Mouse (Mus musculus): ENCODE data around the gene Dnajb7. TPM values are rescaled to one million over a fixed set of nuclear protein-coding genes. Genes with fewer than 3 reads are reported as not detected.
"Not testable (repeated sequence)": the region's sequence is repeated elsewhere in the genome, so short reads cannot be mapped to it uniquely, and the experiment has no call there.

Gene Dnajb7
- not detected for total RNA-seq (2021)

DNA sequence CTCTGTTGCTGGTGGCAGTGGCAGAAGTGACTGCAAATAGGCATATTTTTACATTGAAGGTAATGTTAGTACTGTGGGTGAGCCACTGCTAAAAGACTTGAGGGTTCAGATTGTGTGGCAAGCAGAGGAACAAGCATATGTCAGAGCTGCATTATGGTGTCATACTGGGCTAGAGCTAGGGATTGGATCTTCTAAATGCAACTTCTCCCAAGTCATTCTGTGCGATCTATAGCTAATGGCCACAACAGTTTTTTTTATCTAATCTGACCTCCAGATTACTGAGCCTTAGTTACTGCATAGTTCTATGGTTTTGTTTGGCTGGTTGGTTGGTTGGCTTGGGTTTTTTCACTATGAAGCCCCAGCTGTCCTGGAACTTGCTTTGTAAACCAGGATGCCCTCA is at the start of gene Dnajb7:
Gene Dnajb7 (minus strand): TSS at position 101 of the 400 bp plus-strand sequence.
- intact Hi-C loops (cut with DNase I), result no loop called here
- DNase-seq (ENCODE audit: low spot score in 2 of 2), result no peak

DNA sequence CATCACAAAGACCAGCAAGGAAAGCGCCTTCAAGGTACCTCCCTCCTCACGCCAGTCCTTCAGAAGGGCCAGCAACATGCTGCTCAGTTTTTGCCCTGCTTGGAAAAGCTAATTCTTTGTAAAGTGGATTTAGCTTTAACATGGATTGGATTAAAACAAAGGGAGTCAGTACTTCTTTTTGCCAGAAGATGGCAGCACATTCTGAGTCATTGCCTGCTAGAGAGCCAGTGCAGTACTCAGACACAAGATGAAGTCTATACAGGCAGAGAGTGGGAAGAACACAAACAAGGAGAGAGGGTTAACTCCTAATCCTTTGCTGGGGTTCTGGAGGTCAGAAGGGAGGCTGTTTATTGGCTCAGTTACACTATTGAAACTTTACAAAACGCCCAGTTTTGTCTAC is 40.4 kb upstream of the Dnajb7 start:
- intact Hi-C loops (cut with DNase I), result no loop called here
- peak; percentile 73 to 85 for DNase-seq (ENCODE audit: low spot score in 2 of 2)

DNA sequence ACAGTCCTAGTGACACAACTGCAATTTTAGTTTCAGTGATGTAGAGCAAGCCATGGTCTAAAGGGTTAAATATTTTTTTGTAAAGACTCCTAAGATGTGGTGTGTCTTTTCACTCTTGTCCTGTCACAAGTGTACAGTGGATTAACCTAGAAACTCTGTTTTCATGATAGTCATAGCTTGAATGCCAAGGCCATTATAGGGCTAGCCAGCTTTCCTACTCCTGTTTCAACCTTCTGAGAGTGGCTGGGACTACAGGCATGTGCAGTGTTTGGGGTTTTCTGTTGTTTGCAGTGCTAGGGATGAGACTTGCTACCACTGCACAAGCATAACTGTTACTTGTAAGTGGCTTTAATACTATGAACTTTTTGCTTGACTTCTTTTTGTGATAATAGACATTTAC is 31.1 kb upstream of the Dnajb7 start:
- no peak for DNase-seq (ENCODE audit: low spot score in 2 of 2)
- intact Hi-C loops (cut with DNase I), result no loop called here

DNA sequence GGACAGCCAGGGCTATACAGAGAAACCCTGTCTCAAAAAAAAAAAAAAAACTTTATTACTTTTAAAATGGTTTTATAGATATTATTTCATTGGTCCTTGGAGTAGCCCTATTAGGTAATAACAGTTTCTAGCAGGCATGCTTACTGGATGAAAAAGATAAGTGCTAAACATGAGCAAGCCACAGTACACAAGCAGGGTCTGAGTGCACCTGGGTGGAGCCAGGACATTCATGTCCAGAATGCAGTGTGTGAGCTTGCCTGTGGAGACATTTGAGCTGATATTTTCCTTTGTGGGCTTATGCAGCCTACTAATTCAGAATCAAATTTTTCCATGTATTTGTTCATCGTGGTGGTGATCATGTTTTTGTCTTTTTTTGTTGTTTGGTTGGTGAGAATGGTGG is 30.2 kb upstream of the Dnajb7 start:
- intact Hi-C loops (cut with DNase I), result no loop called here
- DNase-seq (ENCODE audit: low spot score in 2 of 2), result no peak

DNA sequence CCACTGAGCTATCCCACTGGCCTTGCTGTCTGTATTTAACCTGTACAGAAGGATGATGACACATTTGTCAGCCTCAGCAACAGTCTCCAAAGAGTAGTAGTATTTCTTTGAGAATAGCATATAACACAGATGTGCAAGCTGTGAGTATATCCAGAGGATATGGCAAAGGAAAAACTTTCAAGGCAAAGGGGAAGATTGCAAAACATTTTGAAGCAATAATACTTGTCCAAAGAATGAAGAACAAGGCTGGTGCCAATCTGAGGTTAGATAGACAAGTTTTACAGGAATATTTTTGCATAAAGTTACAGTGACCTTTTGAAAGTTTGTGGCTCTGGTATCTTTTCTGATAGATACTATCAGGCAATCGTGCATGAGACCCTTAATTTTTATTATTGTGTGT is 23.1 kb upstream of the Dnajb7 start:
- no peak for DNase-seq (ENCODE audit: low spot score in 2 of 2)
- intact Hi-C loops (cut with DNase I), result no loop called here

DNA sequence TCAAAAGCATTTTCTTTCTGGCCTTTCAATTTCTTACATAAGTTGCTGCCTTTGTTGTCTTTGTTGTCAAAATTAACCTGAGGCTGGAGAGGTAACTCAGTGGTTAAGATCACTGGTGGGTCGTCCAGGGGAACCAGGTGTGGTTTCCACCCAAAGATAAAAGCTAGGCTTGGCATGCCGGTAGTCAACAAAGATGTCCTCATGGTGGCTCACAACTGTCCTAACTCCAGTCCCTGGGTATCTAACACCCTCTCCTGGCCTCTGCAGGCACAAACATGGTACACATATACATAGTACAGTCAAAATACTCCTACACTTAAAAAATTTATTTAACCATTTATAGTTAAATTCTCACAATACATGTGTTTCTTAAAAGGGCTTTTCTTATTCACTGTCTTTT is 19.8 kb upstream of the Dnajb7 start:
- DNase-seq (ENCODE audit: low spot score in 2 of 2), result no peak

DNA sequence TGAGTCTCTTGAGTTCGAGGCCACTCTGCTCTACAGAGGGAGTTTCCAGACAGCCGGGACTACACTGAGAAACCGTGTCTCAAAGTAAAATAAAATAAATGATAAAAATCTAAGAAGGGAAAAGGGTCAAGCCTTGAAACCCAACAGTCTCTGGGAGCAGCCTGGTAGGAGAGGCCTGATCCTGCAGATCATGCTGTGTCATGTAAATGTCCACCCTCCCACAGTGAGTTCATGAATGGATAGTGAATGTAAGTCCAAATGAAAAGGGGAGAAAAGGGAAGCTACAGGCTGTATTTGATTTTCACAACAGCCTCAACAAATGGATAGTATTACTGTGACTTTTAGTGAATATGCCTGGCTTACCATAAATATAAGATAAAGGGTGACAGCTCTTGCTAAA is 17.2 kb upstream of the Dnajb7 start:
- intact Hi-C loops (cut with DNase I), result no loop called here

More for the DNA sequence above, 19.8 kb upstream of the Dnajb7 start:
- intact Hi-C loops (cut with DNase I), result no loop called here

DNA sequence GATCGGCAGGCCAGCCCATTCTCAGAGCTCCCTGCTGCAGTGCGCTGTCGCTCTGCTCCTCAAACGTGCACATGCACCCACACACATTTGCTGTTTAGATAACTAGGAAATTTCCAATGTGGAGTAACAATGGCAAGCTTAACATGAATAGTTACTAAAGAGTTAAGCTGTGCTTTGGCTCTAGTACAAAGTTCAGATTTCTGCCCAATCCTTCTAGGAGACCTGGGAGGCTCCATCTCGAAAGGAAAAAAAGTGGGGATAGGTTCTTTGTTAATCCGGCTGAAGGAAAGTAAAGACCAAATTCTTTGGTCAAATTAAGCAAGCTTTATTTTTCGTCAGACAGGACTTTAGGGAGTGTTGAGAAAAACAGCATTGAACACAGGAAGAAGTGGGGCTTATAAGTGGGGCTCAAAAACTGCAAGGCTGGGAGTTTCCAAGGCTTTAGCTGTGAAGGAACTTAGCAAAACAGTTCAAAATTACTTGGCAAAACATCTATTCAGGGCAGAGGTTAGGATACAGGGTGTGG is 14.1 kb upstream of the Dnajb7 start:
- intact Hi-C loops (cut with DNase I), result no loop called here
- peak in 1 of 2 experiments; percentile 10 for DNase-seq (ENCODE audit: low spot score in 2 of 2)

More for the DNA sequence above, 17.2 kb upstream of the Dnajb7 start:
- DNase-seq (ENCODE audit: low spot score in 2 of 2), result no peak

DNA sequence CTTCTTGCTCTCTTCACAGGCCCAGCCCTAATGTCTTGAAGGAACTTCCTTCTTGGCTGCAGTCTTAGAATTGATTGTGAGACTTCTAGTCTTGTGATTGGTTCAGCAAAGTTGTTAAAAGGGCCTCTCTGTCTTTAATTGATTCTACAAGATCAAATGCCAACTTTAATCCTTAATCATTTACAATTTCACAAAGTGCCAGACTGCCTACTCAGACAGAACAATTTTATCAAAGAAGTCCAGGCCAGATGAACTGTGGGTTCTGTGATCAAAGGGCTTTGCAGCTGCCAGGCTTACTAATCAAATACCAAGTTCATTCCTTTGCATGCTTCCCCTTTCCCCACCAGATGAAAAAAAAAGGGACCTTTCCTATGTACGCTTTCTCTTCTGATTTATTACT is 13.4 kb upstream of the Dnajb7 start:
- intact Hi-C loops (cut with DNase I), result no loop called here
- DNase-seq (ENCODE audit: low spot score in 2 of 2), result no peak

DNA sequence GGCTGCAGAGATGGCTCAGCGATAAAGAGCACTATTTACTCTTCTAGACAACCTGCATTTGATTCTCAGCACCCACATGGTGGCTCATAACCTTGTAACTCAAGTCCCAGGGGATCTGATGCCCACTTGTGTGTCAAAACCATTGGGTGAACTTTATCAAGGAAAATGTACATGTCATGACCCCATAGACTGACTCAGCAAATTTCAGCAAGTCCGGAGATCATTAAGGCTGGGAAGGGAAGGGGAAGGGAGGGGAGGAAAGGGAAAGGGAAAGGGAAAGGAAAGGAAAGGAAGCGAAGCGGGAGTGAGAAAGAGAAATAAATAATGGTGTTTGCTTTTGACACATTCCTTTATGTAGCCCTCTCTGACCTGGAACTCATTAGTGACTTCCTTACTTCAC is 10.0 kb upstream of the Dnajb7 start:
- intact Hi-C loops (cut with DNase I), result no loop called here
- no peak for DNase-seq (ENCODE audit: low spot score in 2 of 2)

DNA sequence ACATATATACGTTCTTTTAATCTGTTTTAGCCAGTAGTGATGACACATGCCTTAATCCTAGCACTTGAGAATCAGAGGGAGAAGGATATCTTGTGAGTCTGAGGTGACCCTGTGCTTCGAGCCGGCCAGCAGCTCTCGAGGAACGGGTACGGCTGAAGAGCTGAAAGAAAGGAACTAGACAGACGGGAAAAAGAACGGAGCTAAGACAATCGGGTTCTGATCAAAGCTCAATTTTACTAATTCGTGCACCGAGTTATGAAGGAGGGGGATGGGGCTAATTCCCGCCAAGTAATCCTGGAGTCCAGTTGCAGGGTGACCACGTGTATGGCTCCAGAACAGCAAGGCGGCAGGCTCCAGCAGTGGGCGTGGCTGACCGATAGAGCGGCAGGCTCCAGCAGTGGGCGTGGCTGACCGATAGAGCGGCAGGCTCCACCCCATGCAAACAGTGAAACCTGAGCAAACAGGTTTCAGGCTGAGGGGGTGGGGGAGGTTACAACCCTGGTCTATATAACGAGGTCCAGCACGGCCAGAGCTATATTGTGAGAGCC is 8.7 kb upstream of the Dnajb7 start:
- DNase-seq (ENCODE audit: low spot score in 2 of 2); intact Hi-C loops (cut with DNase I): not testable (repeated sequence)

DNA sequence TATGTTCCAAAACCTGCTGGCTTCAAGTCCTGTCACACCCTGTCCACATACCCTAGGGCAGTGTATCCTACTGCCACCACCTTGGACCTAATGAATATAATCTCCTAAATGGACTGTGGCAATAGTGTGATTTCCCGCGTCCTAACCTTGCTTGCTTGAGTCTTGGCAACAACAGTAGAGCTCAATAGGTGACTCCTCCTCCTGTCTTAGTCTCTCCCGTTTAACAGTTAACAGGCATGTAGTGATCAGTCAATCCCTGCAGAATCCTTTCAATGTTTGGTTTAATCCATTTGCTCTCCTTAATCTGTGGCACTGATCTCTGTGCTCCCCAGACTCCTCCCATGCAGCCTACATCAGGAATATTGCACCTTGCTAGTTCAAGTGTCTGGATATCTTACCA is 3.1 kb downstream of the Dnajb7 start:
- intact Hi-C loops (cut with DNase I), result no loop called here
- no peak for DNase-seq (ENCODE audit: low spot score in 2 of 2)

DNA sequence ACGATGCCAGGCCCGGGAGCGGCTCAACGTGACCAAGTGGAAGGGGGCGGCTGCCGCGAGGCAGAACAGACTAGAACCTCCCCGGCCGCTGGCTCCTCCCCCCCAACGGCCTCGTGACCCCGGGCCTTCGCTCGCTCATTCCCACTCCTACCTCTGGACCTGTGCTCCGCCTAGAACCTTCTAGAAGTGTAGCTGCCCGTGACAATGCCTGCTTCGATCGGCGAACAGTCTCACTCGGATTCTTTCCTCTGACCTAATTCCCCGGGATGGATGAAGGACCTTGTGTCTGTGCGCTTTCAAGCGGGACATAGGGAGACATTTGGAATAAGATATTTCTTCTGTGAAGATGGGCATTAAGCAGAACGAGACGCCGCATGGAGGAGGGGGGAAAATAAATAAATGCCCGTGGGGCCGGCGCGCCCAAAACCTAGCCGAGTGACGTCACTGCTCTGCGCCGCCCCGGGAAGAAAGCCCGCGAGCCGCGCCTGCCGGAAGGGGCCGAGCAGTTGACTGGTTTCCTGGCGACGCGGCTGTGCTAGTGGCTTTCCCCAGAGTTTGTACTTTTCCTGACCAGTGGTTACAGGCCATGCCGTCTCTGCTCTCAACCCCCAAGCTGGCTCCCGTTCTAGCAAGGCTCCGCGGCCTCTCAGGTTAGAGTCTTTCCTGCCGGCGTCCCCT is 8.3 kb downstream of the Dnajb7 start, which contains the start of the genes St13 and Xpnpep3:
Gene St13 (minus strand): TSS at position 440 of the 678 bp plus-strand sequence.
Gene Xpnpep3 (plus strand): TSS at position 501 of the 678 bp plus-strand sequence.
- peak; percentile 97 to 98 for DNase-seq (ENCODE audit: low spot score in 2 of 2)
- intact Hi-C loops (cut with DNase I), result loop anchor here (1.0 kb wide), 1 partner anchor 186 kb away; the partner anchor contains the start of gene Ep300

DNA sequence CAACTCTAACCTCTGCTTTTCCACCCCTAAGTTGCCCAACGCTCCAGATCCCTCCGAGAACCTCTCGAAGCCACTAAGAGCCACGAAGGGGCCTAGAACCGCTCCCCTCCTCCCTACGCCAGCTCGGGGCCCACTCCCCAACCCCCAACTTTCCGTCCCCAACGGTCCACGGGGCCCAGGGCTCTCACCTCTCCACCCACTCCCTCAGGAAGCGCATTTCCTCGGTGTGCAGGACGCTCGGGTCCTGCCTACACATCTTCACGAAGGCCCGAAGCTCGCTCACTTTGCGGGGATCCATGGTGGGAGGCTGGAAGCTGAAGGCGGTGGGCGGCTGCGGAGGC is 8.8 kb downstream of the Dnajb7 start:
- intact Hi-C loops (cut with DNase I), result no loop called here
- no peak for DNase-seq (ENCODE audit: low spot score in 2 of 2)

DNA sequence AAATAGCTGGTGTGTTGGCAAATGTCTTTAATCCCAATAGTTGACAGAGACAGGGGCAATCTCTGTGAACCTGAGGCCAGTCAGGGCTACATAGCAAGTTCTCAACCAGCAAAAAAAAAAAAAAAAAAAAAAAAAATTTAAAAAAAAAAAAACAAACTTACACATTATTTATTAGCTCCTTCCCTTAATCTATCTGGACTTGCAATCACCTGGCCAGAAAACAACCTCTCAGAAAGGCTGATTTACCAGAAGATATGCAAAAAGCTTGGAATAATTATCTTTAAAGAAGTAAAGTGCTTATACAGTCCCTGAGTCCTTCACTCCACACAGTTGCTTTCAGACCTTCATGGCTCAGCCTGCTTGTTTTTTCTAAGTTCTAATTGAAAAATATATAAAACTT is 9.9 kb downstream of the Dnajb7 start:
- intact Hi-C loops (cut with DNase I), result no loop called here
- DNase-seq (ENCODE audit: low spot score in 2 of 2), result no peak

DNA sequence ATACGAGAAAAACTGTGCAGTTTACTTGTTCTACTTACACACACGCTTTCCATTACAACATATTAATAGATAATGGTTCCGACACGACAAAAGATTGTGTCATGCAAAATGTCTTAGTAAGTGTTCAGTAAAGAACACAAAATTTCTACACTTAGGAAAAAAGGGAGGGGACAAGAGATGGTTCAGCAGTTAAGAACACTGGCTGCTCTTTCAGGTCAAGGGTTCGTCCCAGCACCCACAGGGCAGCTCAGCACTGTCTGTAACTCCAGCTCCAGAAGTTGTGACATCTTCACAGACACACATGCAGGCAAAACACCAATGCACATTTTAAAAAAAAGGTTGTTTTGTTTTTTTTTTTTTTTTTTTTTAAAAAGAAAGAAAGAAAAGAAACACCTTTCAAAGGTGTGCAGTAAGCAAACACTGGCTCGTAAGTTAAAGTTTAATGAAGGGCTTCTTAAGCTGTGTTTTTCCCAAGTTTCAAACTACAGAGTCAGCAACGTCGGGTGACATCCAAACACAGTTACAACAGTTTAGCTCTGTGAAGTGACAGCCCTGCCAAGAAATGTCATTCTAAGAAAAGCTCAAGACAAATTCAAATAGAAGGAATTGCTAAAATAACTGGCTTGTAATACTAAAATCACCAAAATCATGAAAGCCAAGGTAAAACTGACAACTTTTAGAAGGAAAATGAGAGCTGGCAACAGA is 13.7 kb downstream of the Dnajb7 start:
- intact Hi-C loops (cut with DNase I), result no loop called here
- no peak for DNase-seq (ENCODE audit: low spot score in 2 of 2)

DNA sequence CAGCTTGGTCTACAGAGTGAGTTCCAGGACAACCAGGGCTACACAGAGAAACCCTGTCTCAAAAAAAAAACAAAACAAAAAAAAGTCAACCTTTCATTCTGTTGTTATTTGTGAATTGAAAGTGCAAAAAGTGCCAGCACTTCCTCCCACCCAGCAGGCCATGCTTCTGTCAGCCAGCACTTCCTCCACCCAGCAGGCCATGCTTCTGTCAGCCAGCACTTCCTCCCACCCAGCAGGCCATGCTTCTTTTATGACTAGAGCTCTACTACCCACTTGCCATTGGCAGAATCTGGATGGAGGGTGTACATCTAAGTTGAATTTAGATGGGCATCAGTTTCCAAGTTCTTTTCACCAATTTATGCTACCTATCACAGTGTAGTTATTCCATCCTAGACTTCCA is 15.1 kb downstream of the Dnajb7 start:
- DNase-seq (ENCODE audit: low spot score in 2 of 2), result peak; percentile 9 to 77
- intact Hi-C loops (cut with DNase I), result no loop called here

DNA sequence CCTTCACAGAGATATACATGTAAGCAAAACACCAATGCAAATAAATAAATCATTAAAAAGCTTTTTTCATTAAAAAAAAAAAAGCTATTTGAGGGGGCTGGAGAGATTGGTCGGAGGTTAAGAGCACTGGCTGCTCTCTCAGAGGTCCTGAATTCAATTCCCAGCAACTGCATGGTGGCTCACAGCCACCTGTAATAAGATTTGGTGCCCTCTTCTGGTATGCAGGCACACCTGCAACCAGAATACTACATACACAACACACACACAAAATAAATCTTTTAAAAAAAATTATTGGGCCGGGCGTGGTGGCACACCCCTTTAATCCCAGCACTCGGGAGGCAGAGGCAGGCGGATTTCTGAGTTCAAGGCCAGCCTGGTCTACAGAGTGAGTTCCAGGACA is 21.8 kb downstream of the Dnajb7 start:
- no peak for DNase-seq (ENCODE audit: low spot score in 2 of 2)
- intact Hi-C loops (cut with DNase I), result no loop called here

DNA sequence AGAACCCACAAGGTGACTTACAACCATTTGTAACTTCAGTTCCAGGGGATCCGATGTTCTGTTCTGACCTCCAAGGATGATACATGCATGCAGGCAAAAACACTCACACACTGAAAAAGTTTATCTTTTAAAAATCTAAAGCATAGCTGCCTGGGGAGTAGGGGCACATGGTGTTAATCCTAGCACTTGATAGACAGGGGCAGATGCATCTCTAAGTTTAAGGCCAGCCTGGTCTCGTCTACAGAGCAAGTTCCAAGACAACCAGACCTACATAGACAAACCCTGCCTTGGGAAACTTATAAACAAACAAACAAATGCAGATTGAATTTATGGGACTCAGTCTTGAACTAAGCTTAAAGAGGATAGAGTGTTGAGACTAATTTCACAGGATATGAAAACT is 29.3 kb downstream of the Dnajb7 start:
- intact Hi-C loops (cut with DNase I), result no loop called here
- DNase-seq (ENCODE audit: low spot score in 2 of 2), result no peak

DNA sequence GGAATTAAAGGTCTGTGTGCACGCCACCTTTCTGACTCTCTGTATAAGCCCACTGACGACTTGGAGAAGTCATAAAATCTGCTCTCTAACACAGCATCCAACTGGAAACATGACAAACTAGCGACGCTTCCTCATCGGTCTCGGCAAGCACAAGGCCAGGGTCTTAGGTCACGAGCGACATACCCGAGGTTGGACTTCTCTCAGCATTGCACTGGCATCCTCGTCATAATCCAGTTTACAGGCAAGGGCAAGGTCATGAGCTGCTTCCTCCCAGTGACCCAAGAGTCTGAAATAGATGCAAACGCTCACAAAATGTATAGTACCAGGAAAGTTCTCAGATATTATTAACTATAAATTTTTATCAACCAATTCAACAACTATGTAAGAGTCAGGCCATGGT is 33.5 kb downstream of the Dnajb7 start:
- no peak for DNase-seq (ENCODE audit: low spot score in 2 of 2)

DNA sequence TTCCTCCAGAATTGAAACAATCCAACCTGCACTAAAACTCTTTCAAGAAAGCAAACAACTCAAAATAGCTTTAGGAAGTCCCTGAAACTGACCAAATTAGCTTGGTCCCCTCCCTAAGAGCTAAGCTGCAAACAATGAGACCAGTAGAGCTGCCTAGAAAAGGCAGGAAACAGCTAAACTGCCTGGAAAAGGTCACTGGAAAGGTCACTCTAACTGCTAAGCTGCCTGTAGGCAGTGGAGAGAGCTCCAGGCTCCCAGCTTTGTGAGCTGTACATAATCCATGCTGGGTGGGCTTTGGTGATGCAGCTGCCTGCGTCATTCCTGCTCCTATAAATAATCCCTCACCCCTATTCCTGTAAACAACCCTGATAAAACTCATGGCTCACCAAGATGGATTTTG is 37.7 kb downstream of the Dnajb7 start:
- intact Hi-C loops (cut with DNase I), result no loop called here
- no peak for DNase-seq (ENCODE audit: low spot score in 2 of 2)

More for the DNA sequence above, 33.5 kb downstream of the Dnajb7 start:
- intact Hi-C loops (cut with DNase I), result no loop called here

Measured in left cerebral cortex, postnatal 25 days (tissue).